Mouse (Mus musculus) stomach, embryonic 16.5 days (tissue): ENCODE results near the gene Egfl8. TPM values are rescaled to one million over a fixed set of nuclear protein-coding genes. Genes with fewer than 3 reads are reported as not detected.
A peak's percentile ranks its signal among the peaks of the same experiment; 100 is the strongest.

Experiments used
- ATAC-seq: fragments of 200-750 bp; cut with Nextera tagmentation; 2 replicates; pipeline ENCODE4 v1.8.0; 2017; ENCODE audit warnings: moderate number of reproducible peaks, moderate TSS enrichment; ENCODE audit not compliant: insufficient read depth, low FRiP score
- H3K27ac ChIP-seq: fragments of 300-500 bp; sonication (generic); 2 replicates; pipeline ENCODE4 v1.5.1; 2014; ENCODE audit warnings: low read length
- H3K27me3 ChIP-seq: fragments of 300-500 bp; sonication (generic); 2 replicates; pipeline ENCODE4 v1.6.1; 2014; ENCODE audit warnings: low read length, control low read depth, mixed read lengths; ENCODE audit not compliant: control insufficient read depth, insufficient read depth
- H3K36me3 ChIP-seq: fragments of 300-500 bp; sonication (generic); 2 replicates; pipeline ENCODE4 v1.6.1; 2014; ENCODE audit warnings: low read length; ENCODE audit not compliant: control insufficient read depth, insufficient read depth
- H3K4me1 ChIP-seq: fragments of 300-500 bp; sonication (generic); 2 replicates; pipeline ENCODE4 v1.6.1; 2014; ENCODE audit warnings: low read length, control low read depth, mixed read lengths; ENCODE audit not compliant: control insufficient read depth, insufficient read depth
- H3K4me2 ChIP-seq: fragments of 300-500 bp; sonication (generic); 2 replicates; pipeline ENCODE4 v1.6.1; 2014; ENCODE audit warnings: low read depth, low read length, mixed read lengths
- H3K4me3 ChIP-seq: fragments of 300-500 bp; sonication (generic); replicated peaks from 2 replicates; pipeline ENCODE4 v1.5.1; 2014; ENCODE audit warnings: mild to moderate bottlenecking, low read length
- H3K9ac ChIP-seq: fragments of 300-500 bp; sonication (generic); 2 replicates; pipeline ENCODE4 v1.6.1; 2014; ENCODE audit warnings: low read length
- H3K9me3 ChIP-seq: fragments of 300-500 bp; sonication (generic); replicated peaks from 2 replicates; pipeline ENCODE4 v1.6.1; 2016; ENCODE audit warnings: low read length, control low read depth; ENCODE audit not compliant: control insufficient read depth
- WGBS: fragments of 180-500 bp; shearing (Covaris S2); extraction: QIAGEN DNeasy Blood & Tissue Kit; methylation state at CpG from one replicate; pipeline ENCODE4 v1.1.7; 2014; 5-methylcytosine and 5-hydroxymethylcytosine counted together
- polyA plus RNA-seq: library from polyadenylated mRNA; unstranded; fragments of >200 nt; fragmentation: Nextera tagmentation; extraction: Ambion mirVana; gene quantifications from 2 replicates; pipeline ENCODE4 v1.2.1, GENCODE M21; 2015

The Egfl8 gene
- polyA plus RNA-seq, 1 experiment from 2014 or later: 3.5 TPM

DNA sequence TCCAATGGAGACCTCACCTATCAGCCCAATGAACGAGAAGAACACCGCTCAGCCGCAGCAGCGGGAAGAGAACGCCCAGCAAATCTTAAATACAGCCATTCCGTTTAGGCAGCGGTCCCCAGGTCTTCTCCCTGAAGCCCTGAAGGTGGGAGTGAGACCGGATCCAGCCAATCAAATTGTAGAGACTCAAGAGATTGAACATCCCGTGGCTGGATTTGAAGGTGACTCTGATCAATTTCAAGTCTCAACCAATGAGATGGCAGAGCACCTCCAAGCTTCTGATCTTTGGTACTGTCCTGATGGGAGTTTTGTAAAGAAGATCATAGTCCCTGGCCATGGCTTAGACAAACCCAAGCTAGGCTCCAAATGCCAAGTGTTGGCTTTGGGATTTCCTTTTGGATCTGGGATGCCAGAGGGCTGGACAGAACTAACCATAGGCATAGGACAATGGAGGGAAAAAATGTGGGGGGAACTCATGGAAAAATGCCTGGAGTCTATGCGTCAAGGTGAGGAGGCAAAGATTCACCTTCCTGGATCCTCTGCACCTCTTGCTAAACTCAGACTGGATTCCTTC lies 29.6 kb upstream of the Egfl8 start:
- no peak for ATAC-seq

DNA sequence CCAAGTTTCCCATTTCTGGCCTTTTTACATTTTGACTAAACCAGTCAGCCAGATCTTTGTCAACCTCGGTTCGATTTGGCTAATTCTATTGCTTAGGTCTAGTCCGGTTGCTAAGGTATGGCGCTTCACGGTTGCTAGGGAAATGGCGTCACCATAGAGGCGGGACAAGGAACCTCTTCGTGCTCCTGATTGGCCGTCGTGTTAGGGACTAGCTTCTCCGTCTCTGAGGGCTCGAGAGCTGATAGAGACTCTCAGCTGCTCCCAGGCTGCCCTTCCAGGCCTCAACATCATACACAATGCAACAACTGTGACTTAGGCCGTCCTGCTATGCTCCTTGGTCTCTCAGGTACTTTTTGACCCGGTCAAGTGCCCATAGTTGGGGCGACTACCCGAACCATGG lies 28.8 kb upstream of the Egfl8 start, which contains the start of gene Fkbpl:
Gene Fkbpl (plus strand): TSS at position 157 of the 400 bp plus-strand sequence.
- under 1% methylated on average over 16 of the region's 16 CpGs for WGBS
- H3K4me2 ChIP-seq: peak within 1 kb of the TSS; percentile 60
- peak; percentile 82 for ATAC-seq
- H3K27ac ChIP-seq: peak within 1 kb of the TSS; percentile 59
- H3K36me3 ChIP-seq: no peaks in the 10 kb centered on the region
- no peaks in the 10 kb centered on the region for H3K27me3 ChIP-seq
- H3K9me3 ChIP-seq: no peaks in the 10 kb centered on the region
- peak within 1 kb of the TSS; percentile 59 for H3K4me3 ChIP-seq
- peaks cover 30% of the 10 kb centered on the region for H3K4me1 ChIP-seq
- H3K9ac ChIP-seq: peak within 1 kb of the TSS; percentile 72

More for the DNA sequence above, 29.6 kb upstream of the Egfl8 start:
- H3K4me2 ChIP-seq: peak overlapping the region; percentile 60
- peaks cover 30% of the 10 kb centered on the region for H3K4me1 ChIP-seq
- H3K9me3 ChIP-seq: no peaks in the 10 kb centered on the region
- WGBS: 41% methylated on average over 10 of the region's 10 CpGs
- no peaks in the 10 kb centered on the region for H3K27me3 ChIP-seq
- peak overlapping the region; percentile 72 for H3K9ac ChIP-seq
- H3K4me3 ChIP-seq: peak overlapping the region; percentile 59
- H3K36me3 ChIP-seq: 0 out of 2 replicates have a peak, but pooled peaks cover 4% of the 10 kb centered on the region
- peak overlapping the region; percentile 59; the same call in 1 of the 2 replicates for H3K27ac ChIP-seq

DNA sequence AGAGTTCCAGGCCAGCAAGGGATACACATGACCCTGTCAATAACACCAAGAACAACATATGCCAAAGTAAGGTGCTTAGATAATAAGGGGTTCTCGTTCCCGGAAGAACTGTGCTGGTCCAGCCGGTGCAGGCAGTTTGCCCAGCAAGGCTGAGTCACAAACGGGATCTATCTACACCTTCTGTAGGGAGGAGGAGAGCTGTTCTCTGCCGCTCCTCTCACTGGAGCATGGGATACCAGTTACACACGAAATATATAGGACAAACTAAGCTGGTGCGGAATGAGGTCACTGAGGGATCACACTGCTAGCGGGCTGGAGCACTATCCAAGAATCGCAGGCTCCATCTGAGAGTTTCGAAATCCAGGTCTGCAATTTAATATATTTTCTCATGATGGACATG lies 28.2 kb upstream of the Egfl8 start:
- ATAC-seq: no peak

DNA sequence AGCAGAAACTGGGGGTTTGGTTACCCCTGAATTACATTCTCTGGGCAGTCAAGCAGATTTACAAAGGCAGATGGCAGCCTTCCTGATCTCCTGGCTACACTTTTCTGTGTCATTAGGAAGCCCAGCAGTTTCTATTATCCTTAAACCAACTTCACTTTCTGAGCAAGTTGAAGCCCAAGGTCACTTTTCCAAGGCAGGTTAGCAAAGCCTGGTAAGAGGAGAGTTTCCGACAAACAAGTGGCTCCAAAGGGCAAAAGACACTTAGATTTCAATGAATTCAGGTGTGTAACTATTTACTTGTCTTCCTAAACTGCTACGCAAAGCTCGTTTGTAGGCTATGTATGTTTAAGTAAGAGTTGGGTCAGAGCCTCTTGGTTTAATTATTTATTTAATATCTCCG lies 27.6 kb upstream of the Egfl8 start:
- Histone ChIP-seq H3K9ac (no peak overlapping the region), H3K27me3 (no peaks in the 10 kb centered on the region), H3K27ac (no peak overlapping the region), H3K4me3 (no peak overlapping the region), H3K9me3 (no peaks in the 10 kb centered on the region), H3K4me2 (no peak overlapping the region), H3K36me3 (no peaks in the 10 kb centered on the region), H3K4me1 (peaks cover 30% of the 10 kb centered on the region)
- ATAC-seq: no peak
- 82% methylated on average over 4 of the region's 4 CpGs for WGBS

More for the DNA sequence above, 28.2 kb upstream of the Egfl8 start:
- H3K9ac ChIP-seq: no peak overlapping the region
- WGBS: 78% methylated on average over 10 of the region's 10 CpGs
- H3K27ac ChIP-seq: peak overlapping the region; percentile 43; the same call in 1 of the 2 replicates
- H3K4me2 ChIP-seq: no peak overlapping the region
- peaks cover 30% of the 10 kb centered on the region for H3K4me1 ChIP-seq
- H3K9me3 ChIP-seq: no peaks in the 10 kb centered on the region
- H3K36me3 ChIP-seq: no peaks in the 10 kb centered on the region
- no peaks in the 10 kb centered on the region for H3K27me3 ChIP-seq
- no peak overlapping the region for H3K4me3 ChIP-seq

DNA sequence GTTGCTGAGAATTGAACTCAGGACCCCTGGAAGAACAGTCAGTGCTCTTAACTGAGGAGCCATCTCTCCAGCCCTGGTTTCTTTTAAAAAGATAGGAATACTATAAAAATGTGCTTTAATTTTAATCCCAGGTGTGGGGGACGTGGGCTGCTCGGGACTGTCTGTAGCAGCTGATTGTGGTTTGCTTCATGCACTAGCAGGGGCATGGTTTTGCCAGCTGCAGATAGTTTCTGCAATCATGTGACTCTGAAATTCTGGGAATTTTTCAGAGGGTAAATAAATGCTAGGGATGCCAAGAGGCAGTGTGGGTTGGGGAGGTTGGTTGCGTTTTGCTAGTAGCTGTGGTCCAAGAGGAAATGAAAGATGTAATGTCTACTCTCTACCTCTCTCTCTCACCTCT lies 26.2 kb upstream of the Egfl8 start:
- no peak overlapping the region for H3K4me2 ChIP-seq
- H3K36me3 ChIP-seq: no peaks in the 10 kb centered on the region
- no peak for ATAC-seq
- no peak overlapping the region for H3K4me3 ChIP-seq
- H3K4me1 ChIP-seq: peaks cover 23% of the 10 kb centered on the region
- no peaks in the 10 kb centered on the region; the same call in 1 of the 2 replicates for H3K27me3 ChIP-seq
- 67% methylated on average over 3 of the region's 3 CpGs for WGBS
- no peak overlapping the region for H3K9ac ChIP-seq
- H3K27ac ChIP-seq: no peak overlapping the region
- no peaks in the 10 kb centered on the region for H3K9me3 ChIP-seq

DNA sequence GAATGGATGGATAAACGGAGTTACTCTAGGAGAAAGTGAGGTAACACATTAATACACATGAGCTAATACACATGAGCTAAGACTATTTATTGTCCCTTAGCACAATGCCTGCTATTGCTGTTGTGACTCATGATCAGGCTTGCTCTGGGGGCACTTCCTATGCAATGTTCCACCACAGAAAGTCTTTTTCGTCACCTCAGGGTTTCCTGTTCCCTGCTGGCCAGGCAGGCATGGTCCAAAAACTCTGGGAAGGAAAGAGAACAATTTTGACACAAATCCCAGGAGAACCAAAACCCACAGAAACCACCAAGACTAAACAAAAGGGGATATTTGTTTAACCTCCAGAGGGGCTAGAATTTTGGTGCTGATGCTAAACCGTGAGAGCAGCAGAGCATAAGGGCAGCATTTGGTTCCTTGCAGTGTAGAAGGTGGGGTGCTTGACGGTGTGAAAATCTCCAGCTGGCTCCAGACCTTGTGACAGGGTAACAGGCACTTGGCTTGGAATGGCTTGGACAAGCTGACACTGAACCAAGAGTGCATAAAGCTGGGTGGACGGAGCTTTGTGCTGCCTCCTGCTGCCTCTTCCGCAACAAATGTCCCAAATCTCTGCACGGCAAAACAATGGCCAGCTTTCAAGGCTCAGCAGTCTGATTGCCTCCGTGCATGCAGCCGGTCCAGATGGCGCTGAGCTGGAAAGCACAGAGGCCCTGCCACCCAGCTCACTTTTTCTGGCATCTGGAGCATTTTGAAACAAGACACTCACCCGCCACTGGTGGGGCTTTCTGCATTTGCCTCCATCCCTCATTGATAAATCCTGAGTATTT lies 25.2 kb upstream of the Egfl8 start:
- WGBS: 15% methylated on average over 11 of the region's 11 CpGs
- Histone ChIP-seq H3K9me3 (no peaks in the 10 kb centered on the region), H3K27ac (peak overlapping the region; percentile 82), H3K4me2 (peak overlapping the region; percentile 13; the same call in 1 of the 2 replicates), H3K4me3 (no peak overlapping the region), H3K9ac (peak overlapping the region; percentile 59), H3K27me3 (no peaks in the 10 kb centered on the region; the same call in 1 of the 2 replicates), H3K4me1 (peaks cover 23% of the 10 kb centered on the region), H3K36me3 (no peaks in the 10 kb centered on the region)
- ATAC-seq: peak; percentile 22; the same call in 1 of the 2 replicates

DNA sequence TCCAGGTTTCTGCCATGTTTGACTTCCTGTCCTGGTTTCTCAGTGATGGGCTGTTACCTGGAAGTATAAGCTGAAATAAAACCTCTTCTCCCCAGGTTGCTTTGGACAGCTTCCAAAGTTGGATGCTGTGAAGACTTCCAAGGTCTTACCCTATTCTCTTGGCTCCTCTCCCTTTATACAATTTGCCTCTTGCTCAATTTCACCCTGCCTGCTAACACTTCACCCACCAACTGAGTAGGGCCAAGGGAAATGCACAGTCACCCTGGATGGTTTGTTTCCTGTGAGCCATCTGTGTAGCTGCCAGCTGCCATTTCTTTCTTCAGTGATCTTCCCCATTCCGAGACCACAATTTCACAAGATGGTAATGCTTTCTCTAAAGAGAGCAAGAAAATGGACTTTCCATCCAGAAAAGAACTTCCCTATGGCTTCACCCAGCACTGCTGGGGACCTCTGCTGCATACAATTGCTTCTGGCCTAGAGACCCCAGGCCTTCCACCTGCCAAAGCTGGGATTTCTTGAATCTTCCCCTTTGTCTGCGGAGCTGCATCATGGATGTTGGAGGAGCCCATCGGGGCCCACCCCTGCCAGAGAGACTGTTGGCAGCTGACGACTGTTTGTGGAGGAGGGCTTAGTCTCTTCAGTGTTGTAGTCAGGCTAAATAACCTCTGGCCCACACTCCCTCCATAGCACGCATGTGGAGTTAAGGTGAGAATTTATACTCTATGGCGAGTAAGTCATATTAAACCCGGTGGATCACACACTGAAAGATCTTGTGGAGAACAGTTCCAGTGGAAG lies 23.9 kb upstream of the Egfl8 start:
- 69% methylated on average over 7 of the region's 7 CpGs for WGBS
- Histone ChIP-seq H3K4me2 (no peak overlapping the region), H3K9ac (peak overlapping the region; percentile 7; the same call in 1 of the 2 replicates), H3K4me1 (peaks cover 15% of the 10 kb centered on the region; the same call in 1 of the 2 replicates), H3K36me3 (no peaks in the 10 kb centered on the region), H3K4me3 (no peak overlapping the region), H3K27ac (peak overlapping the region; percentile 35; the same call in 1 of the 2 replicates), H3K9me3 (no peaks in the 10 kb centered on the region), H3K27me3 (no peaks in the 10 kb centered on the region; the same call in 1 of the 2 replicates)
- ATAC-seq: no peak

DNA sequence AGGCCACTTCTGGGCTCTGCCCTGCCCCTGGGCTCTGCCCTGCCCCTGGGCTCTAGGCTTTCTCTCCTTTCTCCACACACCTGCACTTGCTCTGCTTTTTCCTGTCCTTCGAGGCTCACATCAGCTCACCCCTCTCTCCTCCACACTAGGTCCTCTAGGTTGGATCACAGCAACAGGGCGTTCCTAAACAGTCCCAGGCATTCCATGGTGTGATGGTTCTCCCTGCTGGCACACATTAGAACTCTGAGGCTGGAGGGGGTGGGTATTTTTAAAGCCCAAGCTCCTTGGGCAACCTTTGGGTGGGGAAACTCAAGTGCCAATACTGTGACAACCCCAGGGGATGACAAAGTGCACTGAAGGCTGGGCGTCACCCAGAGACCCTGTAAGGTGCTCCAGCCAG lies 21.7 kb upstream of the Egfl8 start:
- no peak overlapping the region for H3K9ac ChIP-seq
- H3K36me3 ChIP-seq: no peaks in the 10 kb centered on the region
- ATAC-seq: no peak
- H3K4me2 ChIP-seq: no peak overlapping the region
- H3K4me1 ChIP-seq: peaks cover 12% of the 10 kb centered on the region; the same call in 1 of the 2 replicates
- no peak overlapping the region for H3K27ac ChIP-seq
- peaks cover 4% of the 10 kb centered on the region; the same call in 1 of the 2 replicates for H3K27me3 ChIP-seq
- 61% methylated on average over 3 of the region's 3 CpGs for WGBS
- no peak overlapping the region for H3K4me3 ChIP-seq
- H3K9me3 ChIP-seq: no peaks in the 10 kb centered on the region
